Mouse (Mus musculus) heart, postnatal 10 days (tissue): ENCODE measurements around the gene Gm20605. TPM values are rescaled to one million over a fixed set of nuclear protein-coding genes. Genes with fewer than 3 reads are reported as not detected.

Source experiments
- DNase-seq, 2 experiments: peaks; one replicate each; pipeline ENCODE4 v3.0.0; 2021
- intact Hi-C: fragments of 180-260 bp; cut with DNase I; formaldehyde crosslinking; loops from one replicate; pipeline ENCODE4 v1.15.1; 2025
- total RNA-seq, 2 experiments: library from RNA; stranded (reverse); gene quantifications; 2 replicates each; pipeline ENCODE4 v1.2.3; 2021

Gm20605 gene
- 1 to 10 TPM; 5.0 to 5.9 TPM for total RNA-seq

DNA sequence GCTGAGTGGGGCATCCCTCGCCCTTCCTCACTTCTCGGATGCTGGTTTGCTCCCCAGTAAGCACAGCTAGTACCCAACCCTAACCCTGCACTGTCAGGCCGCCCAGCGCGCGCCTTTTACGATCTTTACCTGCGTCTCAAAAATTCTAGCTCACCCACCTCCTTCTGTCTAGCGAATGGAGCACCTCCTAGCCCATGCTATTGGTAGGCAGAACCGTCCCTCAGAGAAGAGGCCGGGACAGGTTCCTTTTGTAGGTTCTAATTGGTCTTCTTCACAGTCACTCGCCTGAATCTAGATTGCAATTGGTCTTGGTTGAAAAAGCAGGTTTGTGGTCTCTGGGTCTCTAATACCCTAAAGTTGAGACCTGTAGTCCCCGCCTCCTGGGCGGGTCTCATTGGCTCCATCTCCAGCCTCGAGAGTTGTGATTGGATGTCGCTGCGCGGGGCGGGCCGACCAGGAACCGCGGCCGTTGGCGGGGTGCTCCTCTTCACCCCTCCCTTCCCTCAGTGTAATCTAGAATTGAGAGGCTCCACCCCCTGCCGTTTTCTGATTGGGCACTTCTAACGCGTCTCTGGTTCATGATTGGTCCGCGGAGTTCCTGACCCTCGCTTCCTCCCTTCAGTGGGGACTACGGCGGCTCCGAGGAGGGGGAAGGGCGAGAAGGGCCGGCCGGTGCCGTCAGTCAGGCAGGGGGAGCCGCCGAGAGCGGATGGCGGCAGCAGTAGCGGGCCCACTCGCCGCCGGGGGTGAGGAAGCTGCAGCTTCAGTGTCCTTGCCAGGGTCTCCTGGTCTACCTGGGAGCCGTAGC is at the start of gene Gm20605, which contains the start of the genes Fbxo24 and Lrch4:
Gene Gm20605, plus strand, starts transcription at position 678 of the 808 bp plus-strand sequence.
Gene Fbxo24, minus strand, starts transcription at position 505 of the 808 bp plus-strand sequence.
Gene Lrch4, plus strand, starts transcription at position 624 of the 808 bp plus-strand sequence.
- DNase-seq, result peak; percentile 99 to 100
- intact Hi-C loops, result loop anchor here (5.0 kb wide), 1 partner anchor 96 kb away; the partner anchor contains the start of genes Epo and Gnb2

DNA sequence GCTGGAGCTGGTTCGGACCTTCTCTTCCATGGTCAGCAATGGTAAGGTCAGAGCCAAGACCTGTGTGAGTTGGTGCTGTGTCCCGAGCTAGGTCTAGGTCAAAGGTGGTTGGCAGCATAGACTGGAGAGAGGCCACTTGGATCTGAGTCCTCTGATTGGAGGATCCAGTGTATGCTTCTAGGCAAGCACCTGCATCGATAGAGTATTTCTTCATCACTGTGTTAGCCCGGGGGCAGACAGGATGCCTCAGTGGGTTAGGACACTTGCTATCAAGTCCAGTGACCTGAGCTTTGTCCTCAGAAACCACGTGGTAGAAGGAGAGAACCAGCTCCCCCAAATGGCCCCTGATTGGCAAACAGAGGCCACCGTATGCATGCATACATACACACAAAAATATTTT is 48.7 kb upstream of the Gm20605 start:
- no peak for DNase-seq
- intact Hi-C loops, result no loop called here

DNA sequence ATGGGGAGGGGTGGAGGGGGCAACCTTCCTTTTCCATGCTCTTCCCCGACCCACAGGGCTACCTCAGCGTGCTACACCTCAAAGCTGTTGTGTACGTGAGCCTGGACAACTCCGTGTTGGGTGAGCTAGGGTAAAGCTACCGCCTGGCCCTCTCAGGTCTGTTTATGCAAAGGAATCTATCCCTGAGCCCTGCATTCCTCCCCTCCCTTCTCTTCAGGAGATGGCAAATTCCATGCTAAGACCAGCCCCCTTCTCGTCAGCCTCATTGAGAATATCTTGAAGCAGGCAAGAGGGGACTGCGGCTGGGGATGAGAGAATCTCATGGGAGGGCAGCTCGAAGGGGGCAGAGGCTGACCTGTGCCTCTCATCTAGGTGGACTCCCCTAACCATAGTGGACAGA is 46.3 kb upstream of the Gm20605 start:
- intact Hi-C loops, result no loop called here

DNA sequence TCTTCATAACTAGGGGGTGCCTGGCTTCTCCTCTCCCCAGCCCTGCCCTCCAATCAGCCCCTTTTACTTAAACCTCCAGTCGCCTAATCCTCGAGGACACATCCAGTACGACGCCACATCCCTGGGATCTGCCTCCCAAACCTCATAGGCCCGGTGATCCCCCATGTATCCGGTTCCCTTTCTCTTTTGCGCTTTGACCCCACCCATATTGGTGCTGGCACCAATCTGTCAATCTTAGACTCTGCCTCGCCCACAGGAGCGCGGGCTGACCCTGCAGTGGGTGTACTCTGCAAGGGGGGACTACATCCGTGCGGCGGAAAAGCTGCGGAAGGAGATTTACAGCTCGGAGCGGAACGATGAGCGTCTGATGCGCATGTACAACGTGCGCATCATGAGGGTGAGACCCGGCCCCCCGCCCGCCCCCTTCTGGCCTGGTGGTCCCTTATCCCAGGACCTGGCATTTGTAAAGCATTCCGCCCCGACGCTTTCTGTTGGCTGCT is 45.3 kb upstream of the Gm20605 start:
- intact Hi-C loops, result no loop called here
- peak; percentile 49 to 54 for DNase-seq

More for the DNA sequence above, 46.3 kb upstream of the Gm20605 start:
- no peak for DNase-seq

DNA sequence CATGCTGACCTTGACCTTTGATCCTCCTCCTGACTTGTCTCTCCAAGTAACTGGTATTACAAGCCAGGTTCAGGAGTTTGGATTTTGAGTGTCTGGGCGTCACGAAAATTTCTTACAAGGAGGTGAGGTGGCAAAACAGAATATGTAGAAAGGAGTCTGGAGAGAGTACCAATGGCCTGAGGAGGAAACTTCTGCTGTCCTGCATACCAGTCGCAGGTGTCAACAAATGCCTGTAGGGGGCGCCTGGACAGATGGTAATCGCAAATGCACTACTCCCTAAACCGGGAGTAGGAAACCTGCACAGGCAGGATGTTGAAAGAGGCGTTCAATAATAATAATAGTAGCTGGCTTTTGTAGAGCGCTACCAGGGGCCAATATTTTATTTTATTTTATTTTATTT is 44.0 kb upstream of the Gm20605 start:
- intact Hi-C loops, result loop anchor here (1.0 to 5.0 kb wide), 2 partner anchors 48 to 67 kb away; no protein-coding TSS in a partner anchor
- peak; percentile 73 to 76 for DNase-seq

DNA sequence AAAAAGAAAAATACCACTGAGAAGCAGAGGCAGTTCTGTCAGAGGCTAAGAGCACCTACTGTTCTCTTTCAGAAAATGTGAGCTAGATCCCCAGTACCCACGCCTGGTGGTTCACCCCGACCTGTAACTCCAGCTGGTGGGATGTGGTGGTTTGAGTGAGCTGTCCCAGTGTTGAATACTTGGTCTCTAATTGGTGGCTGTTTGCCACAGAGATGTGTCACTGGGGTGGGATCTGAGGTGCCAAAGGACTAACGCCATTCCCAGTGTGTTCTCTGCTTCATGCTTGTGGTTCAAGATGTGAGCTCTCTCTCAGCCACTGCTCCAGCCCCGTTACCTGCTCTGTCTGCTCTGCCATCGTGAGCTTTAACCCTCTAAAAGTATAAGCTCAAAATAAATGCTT is 38.5 kb upstream of the Gm20605 start:
- DNase-seq, result no peak
- intact Hi-C loops, result no loop called here

DNA sequence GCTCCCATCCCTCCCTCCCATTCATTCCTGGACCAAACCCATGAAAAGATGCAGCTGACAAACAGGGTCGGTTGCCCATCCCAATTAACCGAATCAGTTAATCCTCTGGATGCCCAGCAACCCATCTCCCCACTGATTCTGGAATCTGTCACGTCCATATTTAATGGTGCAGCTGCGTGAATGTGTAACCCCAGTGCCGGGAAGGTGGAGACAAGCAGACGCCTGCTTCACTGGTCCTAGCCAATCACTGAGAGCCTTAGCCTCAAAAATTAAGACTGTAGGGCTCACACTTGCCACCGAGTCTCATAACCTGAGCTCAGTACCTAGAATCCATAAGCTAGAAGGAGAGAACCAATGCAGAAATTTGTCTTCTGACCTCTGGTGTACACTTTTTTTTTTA is 33.1 kb upstream of the Gm20605 start:
- intact Hi-C loops, result no loop called here
- no peak for DNase-seq

DNA sequence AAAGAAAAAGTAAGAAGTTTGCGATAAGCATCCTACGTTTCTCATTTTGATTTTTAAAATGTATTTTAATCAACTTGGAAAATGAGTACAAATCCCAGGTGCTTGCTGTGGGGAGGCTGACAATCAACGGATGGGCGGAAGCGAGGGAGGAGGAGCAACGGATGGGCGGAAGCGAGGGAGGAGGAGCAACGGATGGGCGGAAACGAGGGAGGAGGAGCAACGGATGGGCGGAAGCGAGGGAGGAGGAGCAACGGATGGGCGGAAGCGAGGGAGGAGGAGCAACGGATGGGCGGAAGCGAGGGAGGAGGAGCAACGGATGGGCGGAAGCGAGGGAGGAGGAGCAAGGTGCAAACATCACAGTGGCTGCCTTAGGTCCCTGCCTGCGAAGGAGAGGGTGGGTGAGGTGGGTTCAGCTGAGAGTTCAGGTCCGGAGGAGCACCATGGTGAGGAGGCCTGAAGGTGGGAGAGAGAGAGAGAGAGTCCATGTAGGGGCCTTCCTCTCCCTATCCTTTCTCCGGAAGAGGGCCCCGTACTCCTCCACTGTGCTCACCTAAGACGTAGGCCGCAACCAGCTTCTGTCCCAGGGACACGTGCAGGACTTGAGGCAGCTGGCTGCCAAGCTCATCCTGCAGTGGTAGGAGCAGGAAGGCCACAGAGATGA is 32.2 kb upstream of the Gm20605 start:
- intact Hi-C loops, result no loop called here

DNA sequence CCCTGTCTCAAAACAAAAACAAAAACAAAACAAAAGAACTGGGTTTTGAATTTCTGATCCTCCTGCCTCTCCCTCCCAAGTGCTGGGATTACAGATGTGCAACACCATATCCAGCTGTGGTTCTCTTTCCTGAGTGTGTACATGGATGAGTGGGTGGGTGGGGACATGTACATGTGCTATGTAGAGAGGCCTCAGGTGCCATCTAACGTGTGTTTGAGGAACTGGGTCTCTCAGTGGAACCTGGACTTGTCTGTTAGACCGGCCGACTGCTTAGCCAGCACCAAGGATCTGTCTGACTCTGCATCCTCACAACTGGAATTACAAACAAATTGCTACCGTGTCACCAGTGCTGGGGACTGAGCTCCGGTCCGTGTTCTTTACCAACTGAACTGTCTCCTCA is 31.4 kb upstream of the Gm20605 start:
- no peak for DNase-seq
- intact Hi-C loops, result no loop called here

More for the DNA sequence above, 32.2 kb upstream of the Gm20605 start:
- no peak for DNase-seq

DNA sequence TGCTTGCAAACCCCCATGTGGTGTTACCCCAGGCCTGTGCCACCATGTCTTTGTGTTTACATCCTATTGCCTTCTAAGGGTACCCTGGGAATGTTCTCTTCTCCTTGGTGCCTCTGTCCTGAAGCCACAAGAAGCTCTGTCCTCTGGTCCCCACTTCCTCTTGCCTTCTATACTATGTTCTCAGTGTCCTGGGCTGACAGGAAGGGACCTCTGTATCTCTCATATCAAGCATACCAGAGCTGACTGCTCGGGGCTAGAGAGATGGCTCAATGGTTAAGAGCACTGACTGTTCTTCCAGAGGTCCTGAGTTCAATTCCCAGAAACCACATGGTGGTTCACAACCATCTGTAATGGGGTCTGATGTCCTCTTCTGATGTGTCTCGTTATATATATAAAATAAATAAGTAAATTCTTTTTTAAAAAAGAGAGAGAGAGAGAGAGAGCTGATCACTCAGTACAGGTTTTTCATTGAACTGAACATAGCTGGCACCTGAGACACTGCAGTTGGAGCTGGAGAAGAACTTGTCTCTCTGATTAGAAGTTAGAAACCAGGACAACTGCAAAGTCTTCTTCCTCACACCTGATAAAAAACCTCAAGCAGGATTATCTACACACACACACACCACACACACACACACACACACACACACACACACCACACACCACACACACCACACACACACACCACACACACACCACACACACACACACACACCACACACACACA is 30.7 kb upstream of the Gm20605 start:
- intact Hi-C loops, result no loop called here
- DNase-seq, result no peak

DNA sequence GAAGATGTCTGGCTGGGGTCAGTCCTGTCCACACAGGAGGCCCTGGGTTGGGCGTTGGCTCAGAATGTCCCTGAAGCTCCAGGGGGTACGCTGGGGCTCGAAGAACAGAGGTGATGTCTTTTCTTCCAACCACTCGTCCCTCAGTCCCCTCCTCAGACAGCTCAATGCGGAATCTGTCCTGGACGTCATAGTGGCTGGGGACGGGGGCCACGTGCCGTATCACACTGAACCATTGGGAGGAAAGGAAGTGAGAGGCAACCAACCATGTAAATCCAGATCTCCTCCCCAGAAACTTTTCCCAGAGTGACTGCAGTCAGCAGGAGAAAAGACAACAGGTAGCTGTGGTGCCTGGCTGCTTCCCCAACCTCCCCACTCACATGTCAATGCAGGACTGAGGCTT is 29.4 kb upstream of the Gm20605 start:
- DNase-seq, result no peak

DNA sequence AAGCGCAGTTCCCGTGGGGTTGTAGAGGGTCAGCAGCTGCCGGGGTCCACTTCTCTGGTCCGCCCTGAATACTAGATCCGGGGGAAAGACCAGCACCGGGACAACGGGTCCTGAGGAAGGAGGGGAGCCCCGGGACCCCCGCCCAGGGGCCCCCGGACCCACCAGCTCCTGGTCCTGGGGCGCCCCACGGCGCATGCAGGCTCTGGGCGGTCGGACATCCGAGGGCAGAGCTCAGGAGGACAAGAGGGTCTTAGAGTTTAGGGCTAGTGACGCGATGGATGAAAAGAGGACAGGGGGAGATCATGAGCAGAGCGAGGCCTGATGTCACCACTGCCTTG is 28.7 kb upstream of the Gm20605 start:
- intact Hi-C loops, result loop anchor here (1.0 to 5.0 kb wide), 3 partner anchors 31 to 157 kb away; no protein-coding TSS in a partner anchor
- DNase-seq, result no peak

More for the DNA sequence above, 29.4 kb upstream of the Gm20605 start:
- intact Hi-C loops, result no loop called here

DNA sequence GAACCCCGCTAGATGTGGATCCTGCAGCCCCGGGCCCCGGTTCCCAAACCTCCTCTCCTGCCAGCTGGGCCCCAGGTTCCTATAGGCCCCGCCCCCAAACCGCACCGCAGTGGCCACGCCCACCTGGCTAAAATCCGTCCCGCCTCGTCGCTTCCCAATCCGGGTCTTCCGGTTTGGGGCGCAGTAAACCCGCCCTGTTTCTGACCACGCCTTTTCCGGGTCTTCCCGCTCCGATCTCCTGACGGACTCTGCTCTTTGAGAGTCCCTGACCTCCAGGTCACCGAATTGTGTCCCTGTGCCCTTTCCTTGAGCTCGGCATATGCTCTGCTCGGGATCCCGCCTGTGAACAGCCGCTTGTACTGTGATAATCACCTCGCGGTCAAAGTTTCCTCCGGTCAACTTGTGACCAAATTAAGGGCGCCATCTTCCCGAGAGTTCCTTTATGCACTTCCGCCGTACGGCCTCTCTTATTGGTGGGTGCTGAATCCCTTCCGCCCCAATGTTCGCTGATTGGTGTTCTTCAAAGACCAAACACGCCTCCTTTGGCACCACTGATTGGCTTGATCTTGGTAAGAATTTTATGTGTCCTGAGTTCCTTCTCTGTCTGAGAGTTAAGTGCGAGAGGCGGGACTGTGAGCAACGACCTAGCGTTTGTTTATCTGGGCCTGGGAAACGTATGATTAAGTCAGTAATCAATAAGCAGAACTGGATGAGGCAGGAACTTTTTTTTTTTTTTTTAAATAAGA is 28.2 kb upstream of the Gm20605 start, which contains the start of gene Mospd3:
Gene Mospd3, minus strand, starts transcription at position 440 of the 746 bp plus-strand sequence.
- intact Hi-C loops, result loop anchor here (1.0 to 5.0 kb wide), 3 partner anchors 30 to 157 kb away; no protein-coding TSS in a partner anchor
- DNase-seq, result peak; percentile 98

DNA sequence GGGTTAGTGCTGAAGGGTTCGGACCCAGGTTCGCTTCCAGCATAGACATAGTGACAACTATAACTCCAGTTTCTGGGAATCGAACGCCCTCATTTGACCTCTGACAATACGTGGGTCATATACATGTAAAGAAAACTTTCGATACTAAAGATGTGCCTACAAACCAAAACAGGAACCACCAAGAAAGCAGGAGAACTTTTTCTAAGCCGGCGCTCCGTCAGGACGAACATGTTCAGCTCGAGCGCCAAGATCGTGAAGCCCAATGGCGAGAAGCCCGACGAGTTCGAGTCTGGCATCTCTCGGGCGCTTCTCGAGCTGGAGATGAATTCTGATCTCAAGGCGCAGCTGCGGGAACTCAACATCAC is 27.6 kb upstream of the Gm20605 start:
- peak; percentile 57 to 60 for DNase-seq
- intact Hi-C loops, result loop anchor here (2.0 to 5.0 kb wide), 2 partner anchors 29 to 156 kb away; no protein-coding TSS in a partner anchor

DNA sequence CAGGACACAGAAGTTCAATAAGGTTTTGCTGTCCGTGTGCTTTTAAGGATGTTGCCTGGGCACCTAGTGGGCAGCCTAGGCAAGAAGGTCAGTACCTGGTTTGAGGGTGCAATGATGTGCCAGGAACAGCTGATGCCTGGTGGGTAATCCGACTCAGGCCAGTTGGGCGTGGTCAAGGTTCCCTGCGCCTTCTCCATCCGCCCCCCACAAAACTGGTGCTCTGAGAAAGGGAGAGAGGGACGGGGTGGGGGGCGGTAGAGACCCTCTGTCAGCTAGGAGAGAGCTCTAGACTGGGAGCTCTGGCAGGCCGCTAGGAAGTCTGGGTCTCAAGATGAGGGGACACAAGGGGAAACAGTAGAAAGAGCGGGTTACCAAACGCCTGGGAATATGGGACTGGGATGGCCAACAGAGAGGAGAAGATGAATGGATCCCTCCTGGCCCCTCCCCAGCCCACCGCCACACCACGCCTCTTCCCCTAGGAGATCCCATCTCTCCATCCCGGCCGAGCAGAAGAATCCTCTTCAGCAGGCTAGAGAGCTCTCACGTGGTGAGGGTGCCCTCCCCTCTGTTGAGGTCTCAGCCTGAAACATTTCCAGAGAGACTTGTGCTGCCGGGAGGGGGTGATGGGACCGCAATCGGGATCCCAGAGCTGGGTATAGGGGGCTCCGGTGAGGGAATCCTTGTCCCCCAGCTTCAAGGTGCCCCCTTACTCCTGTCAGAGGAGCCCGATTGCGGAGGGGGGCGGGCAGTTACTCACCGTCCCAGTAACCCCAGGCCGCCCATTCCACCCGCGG is 20.9 kb upstream of the Gm20605 start:
- DNase-seq, result no peak
- intact Hi-C loops, result no loop called here

DNA sequence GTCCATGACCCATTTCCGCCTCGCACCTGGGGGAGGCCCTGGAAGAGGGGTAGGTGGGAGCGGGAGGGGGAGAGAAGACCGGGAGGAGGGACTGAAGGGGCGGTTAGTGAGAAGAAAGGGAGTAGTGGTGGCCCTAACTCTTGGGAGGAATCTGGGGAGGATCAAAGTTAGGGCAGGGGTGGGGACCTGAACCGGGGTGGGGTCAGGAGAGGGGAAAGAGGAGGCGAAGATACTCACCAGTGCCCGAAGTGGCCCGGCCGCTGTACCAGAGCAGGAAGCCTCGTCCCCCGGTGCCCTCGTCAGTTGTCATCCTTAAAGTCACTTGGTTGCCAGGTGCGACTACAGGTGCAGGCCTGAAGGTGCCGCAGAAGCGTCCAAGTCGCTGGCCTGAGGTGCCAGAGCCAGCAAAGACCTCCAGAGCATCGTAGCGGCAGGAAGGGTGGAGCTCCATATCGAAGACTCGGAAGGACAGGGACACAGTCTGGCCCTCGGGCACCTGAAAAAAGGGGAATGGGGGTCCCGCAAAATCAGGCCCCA is 20.3 kb upstream of the Gm20605 start:
- no peak for DNase-seq
- intact Hi-C loops, result no loop called here

DNA sequence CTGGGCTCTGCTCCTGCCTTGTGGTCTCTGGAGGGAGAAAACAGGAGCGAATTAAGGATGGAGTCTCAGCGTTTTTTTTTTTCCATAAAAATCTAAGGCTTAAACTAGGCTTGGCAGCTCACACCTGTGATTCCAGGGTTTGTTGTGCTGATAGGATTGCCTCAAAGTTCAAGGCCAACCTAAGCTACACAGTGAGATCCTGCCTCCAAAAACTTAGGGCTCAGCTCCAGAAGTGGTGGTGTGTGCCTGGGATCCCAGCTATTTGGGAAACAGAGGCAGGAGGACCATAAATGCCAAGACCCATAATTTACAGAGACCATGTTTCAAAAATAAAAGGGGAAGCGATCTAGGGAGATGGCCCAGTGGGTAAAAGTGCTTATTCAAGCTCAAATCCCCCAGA is 19.7 kb upstream of the Gm20605 start:
- intact Hi-C loops, result no loop called here
- DNase-seq, result no peak

DNA sequence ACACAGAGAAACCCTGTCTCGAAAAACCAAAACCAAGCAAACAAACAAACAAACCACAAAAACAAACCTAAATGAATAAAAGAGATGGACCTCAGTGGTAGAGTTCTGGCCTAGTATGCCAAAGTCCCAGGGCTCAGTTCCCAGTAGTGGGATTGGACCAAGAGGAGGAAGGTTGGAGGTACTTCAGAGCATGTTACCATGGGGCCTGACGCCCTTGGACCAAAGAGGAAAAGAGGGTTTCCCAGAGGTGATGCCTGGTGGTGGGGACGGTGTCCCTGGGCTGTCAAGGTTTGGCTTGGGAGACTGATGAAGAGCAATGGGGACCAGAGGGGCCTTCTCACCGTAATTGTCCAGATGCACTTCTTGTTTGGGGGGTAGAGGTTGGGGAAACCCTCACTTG is 18.9 kb upstream of the Gm20605 start:
- intact Hi-C loops, result no loop called here
- DNase-seq, result no peak
